Mouse (Mus musculus): Measurements from ENCODE around the gene Cabp2. TPM values are rescaled to one million over a fixed set of nuclear protein-coding genes. Genes with fewer than 3 reads are reported as not detected.

Gene Cabp2
- polyA plus RNA-seq, 1 experiment from 2014 or later = not detected

DNA sequence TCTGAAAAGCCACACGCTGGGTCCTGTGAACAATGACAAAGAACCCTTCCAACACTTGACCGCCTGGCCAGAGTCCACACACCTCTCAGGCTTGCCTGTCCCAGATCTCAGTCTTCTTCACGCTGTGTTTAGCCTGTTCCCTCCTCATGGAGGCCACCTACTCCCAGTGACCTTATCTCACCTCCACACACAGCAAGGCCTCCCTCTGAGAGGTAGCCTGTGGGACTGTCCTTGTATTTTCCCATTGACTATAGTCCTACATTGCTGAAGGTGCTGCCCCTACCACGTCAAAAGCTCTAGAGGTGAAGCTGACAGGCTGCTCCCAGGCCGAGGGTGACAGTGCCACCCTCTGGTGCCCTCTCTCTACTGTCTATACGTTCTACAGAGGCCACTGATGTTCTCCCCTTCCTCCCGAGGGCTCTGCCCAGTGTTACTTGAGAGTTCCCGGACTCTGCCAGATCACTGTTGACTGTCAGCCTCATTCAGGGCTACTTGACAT is 818 bp upstream of the Cabp2 start:
- 50% methylated on average over 8 of the region's 8 CpGs for WGBS (ENCODE audit: insufficient replicate concordance)
- H3K4me1 ChIP-seq (ENCODE audit: control insufficient read depth, insufficient read depth, low read length) = no peaks in the 10 kb centered on the region
- H3K9ac ChIP-seq (ENCODE audit: low read depth, low read length) = no peak overlapping the region
- H3K27ac ChIP-seq (ENCODE audit: low read depth, low read length) = no peak overlapping the region
- H3K36me3 ChIP-seq (ENCODE audit: control insufficient read depth, insufficient read depth, low read length) = no peaks in the 10 kb centered on the region
- no peak overlapping the region for H3K4me3 ChIP-seq (ENCODE audit: low read depth, low read length)
- no peak for ATAC-seq (replicated peaks; ENCODE audit: insufficient number of reproducible peaks, low FRiP score, low TSS enrichment)
- H3K27me3 ChIP-seq (ENCODE audit: control insufficient read depth, insufficient read depth, low read length) = peaks cover 9% of the 10 kb centered on the region; the same call in 1 of the 2 replicates
- H3K4me2 ChIP-seq = no peak overlapping the region
- no peaks in the 10 kb centered on the region for H3K9me3 ChIP-seq (replicated peaks; ENCODE audit: control insufficient read depth, low read length)

DNA sequence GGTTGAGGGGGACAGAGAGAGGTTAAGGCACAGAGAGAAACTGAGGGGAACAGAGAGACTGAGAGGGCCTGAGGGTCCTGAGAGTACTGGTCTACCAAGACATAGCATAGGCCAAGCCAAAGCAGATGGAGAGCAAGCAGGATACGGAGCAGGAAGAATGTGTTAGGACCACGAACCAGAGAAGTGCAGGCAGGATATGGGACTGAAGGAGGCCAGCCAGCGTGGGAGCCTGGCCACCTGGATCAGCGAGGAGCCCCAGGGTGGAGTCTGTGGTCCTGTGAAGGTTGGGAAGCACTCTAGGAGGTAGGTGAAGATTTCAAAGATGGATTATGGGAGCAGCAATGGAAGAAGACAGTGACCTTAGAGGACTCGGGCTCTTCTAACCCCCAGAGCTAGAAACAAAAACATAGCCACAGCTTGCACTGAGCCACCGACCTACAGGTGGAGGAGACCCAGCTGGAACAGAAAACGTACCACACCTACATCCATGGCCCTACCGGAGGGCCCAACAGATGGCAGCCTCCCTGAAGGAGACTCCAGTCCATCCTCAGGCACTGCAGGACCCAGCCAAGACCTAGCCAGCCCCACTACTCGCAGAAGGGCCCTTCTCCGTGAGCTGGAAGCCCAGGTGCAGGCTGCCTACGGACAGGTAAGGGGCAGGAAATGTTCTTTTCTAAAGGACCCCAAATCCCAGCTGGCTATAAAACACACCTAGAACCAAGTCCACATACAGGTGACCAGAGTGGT is 1.0 kb downstream of the Cabp2 start:
- peaks cover 11% of the 10 kb centered on the region; the same call in 1 of the 2 replicates for H3K27me3 ChIP-seq (ENCODE audit: control insufficient read depth, insufficient read depth, low read length)
- H3K36me3 ChIP-seq (ENCODE audit: control insufficient read depth, insufficient read depth, low read length) = no peaks in the 10 kb centered on the region
- 72% methylated on average over 11 of the region's 11 CpGs for WGBS (ENCODE audit: insufficient replicate concordance)
- no peak overlapping the region for H3K4me3 ChIP-seq (ENCODE audit: low read depth, low read length)
- ATAC-seq (replicated peaks; ENCODE audit: insufficient number of reproducible peaks, low FRiP score, low TSS enrichment) = no peak
- no peak overlapping the region for H3K9ac ChIP-seq (ENCODE audit: low read depth, low read length)
- no peaks in the 10 kb centered on the region for H3K9me3 ChIP-seq (replicated peaks; ENCODE audit: control insufficient read depth, low read length)
- H3K27ac ChIP-seq (ENCODE audit: low read depth, low read length) = no peak overlapping the region
- no peaks in the 10 kb centered on the region for H3K4me1 ChIP-seq (ENCODE audit: control insufficient read depth, insufficient read depth, low read length)
- no peak overlapping the region for H3K4me2 ChIP-seq

DNA sequence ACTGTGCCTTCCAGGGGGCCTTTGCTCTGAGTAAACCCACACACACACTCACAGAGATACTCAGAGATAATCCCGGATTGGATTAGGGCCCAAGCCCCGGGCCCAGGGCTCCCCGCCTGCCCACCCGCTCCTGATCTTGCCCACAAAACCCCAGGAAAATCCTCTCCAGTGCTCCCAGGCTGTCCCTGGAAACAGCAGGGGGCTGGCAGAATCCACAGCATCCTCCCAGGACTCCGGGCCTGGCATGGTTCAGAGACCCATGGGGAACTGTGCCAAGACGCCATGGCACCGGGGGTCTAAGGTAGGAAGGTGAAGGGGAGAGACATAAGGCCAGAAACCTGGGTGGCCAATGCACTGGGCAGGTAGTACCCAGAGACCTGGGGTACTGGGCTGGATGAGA is 1.9 kb downstream of the Cabp2 start:
- H3K4me2 ChIP-seq = no peak overlapping the region
- H3K27ac ChIP-seq (ENCODE audit: low read depth, low read length) = no peak overlapping the region
- H3K9me3 ChIP-seq (replicated peaks; ENCODE audit: control insufficient read depth, low read length) = no peaks in the 10 kb centered on the region
- no peak for ATAC-seq (replicated peaks; ENCODE audit: insufficient number of reproducible peaks, low FRiP score, low TSS enrichment)
- no peak overlapping the region for H3K9ac ChIP-seq (ENCODE audit: low read depth, low read length)
- H3K4me1 ChIP-seq (ENCODE audit: control insufficient read depth, insufficient read depth, low read length) = no peaks in the 10 kb centered on the region
- H3K27me3 ChIP-seq (ENCODE audit: control insufficient read depth, insufficient read depth, low read length) = peaks cover 13% of the 10 kb centered on the region; the same call in 1 of the 2 replicates
- no peaks in the 10 kb centered on the region for H3K36me3 ChIP-seq (ENCODE audit: control insufficient read depth, insufficient read depth, low read length)
- H3K4me3 ChIP-seq (ENCODE audit: low read depth, low read length) = no peak overlapping the region
- WGBS (ENCODE audit: insufficient replicate concordance) = 60% methylated on average over 7 of the region's 7 CpGs

DNA sequence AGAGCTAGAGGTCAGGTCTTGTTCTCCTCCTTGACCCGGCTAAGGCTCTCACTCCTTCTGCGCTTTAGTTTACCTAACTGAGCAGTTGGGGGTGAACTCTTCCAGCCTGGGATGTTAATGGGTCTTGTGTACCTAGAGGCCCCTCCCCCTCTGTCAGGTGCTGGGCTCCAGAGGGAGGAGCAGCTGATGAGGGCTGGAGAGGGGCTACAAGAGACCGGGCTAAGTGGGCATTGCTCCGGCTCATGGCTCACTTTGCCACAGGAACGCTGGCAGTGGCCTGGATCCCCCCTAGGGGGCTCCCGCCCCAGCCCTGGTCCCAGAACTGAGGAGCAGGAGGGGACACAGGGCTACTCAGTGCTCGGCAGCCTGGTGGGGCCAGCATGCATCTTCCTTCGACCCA is 2.4 kb downstream of the Cabp2 start:
- H3K27me3 ChIP-seq (ENCODE audit: control insufficient read depth, insufficient read depth, low read length) = peaks cover 14% of the 10 kb centered on the region; the same call in 1 of the 2 replicates
- no peaks in the 10 kb centered on the region for H3K9me3 ChIP-seq (replicated peaks; ENCODE audit: control insufficient read depth, low read length)
- no peak overlapping the region for H3K4me3 ChIP-seq (ENCODE audit: low read depth, low read length)
- 34% methylated on average over 8 of the region's 8 CpGs for WGBS (ENCODE audit: insufficient replicate concordance)
- no peak for ATAC-seq (replicated peaks; ENCODE audit: insufficient number of reproducible peaks, low FRiP score, low TSS enrichment)
- H3K4me2 ChIP-seq = no peak overlapping the region
- H3K4me1 ChIP-seq (ENCODE audit: control insufficient read depth, insufficient read depth, low read length) = no peaks in the 10 kb centered on the region
- no peaks in the 10 kb centered on the region for H3K36me3 ChIP-seq (ENCODE audit: control insufficient read depth, insufficient read depth, low read length)
- no peak overlapping the region for H3K9ac ChIP-seq (ENCODE audit: low read depth, low read length)
- H3K27ac ChIP-seq (ENCODE audit: low read depth, low read length) = no peak overlapping the region

DNA sequence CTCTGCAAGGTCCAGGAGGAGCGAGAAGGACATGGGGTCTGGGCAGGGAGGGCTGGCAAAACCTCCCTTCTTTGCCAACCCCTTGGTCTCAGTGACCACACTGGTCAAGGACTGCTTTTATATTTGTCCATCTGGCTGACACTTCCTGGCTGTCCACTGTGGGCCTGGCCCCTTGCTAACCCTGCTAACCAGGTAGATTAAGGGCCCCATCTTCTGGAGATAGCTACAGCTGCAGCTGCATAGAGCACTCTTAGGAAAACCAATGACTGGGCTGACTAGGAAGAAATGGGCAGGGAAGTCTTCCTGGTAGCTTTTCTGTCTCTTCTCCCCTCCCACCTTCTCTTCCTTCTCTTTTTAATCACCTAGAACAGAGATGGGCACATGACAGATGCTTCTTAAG is 3.6 kb downstream of the Cabp2 start:
- H3K9ac ChIP-seq (ENCODE audit: low read depth, low read length) = no peak overlapping the region
- peaks cover 18% of the 10 kb centered on the region for H3K27me3 ChIP-seq (ENCODE audit: control insufficient read depth, insufficient read depth, low read length)
- no peak overlapping the region for H3K27ac ChIP-seq (ENCODE audit: low read depth, low read length)
- no peaks in the 10 kb centered on the region for H3K4me1 ChIP-seq (ENCODE audit: control insufficient read depth, insufficient read depth, low read length)
- ATAC-seq (replicated peaks; ENCODE audit: insufficient number of reproducible peaks, low FRiP score, low TSS enrichment) = no peak
- WGBS (ENCODE audit: insufficient replicate concordance) = 82% methylated on average over 1 of the region's 1 CpGs
- H3K36me3 ChIP-seq (ENCODE audit: control insufficient read depth, insufficient read depth, low read length) = no peaks in the 10 kb centered on the region
- no peaks in the 10 kb centered on the region for H3K9me3 ChIP-seq (replicated peaks; ENCODE audit: control insufficient read depth, low read length)
- H3K4me3 ChIP-seq (ENCODE audit: low read depth, low read length) = no peak overlapping the region
- no peak overlapping the region for H3K4me2 ChIP-seq

DNA sequence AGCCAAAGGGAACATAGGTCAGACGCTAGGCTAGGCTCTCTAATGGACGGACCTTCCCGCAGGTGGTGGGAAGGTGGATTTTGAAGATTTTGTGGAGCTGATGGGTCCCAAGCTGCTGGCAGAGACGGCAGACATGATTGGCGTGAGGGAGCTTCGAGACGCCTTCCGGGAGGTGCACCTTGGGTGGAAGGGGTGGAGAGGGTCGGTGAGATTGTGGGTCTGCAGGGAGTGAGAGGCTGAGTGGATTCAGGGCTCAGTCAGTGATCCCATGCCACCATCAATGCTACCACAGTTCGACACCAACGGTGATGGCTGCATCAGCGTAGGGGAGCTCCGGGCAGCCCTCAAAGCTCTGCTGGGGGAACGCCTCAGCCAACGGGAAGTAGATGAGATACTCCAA is 4.8 kb downstream of the Cabp2 start:
- Histone ChIP-seq H3K36me3 (ENCODE audit: control insufficient read depth, insufficient read depth, low read length) (no peaks in the 10 kb centered on the region), H3K9me3 (replicated peaks; ENCODE audit: control insufficient read depth, low read length) (no peaks in the 10 kb centered on the region), H3K9ac (ENCODE audit: low read depth, low read length) (no peak overlapping the region), H3K4me3 (ENCODE audit: low read depth, low read length) (no peak overlapping the region), H3K27me3 (ENCODE audit: control insufficient read depth, insufficient read depth, low read length) (peaks cover 18% of the 10 kb centered on the region), H3K4me2 (no peak overlapping the region), H3K4me1 (ENCODE audit: control insufficient read depth, insufficient read depth, low read length) (no peaks in the 10 kb centered on the region), H3K27ac (ENCODE audit: low read depth, low read length) (no peak overlapping the region)
- WGBS (ENCODE audit: insufficient replicate concordance) = 87% methylated on average over 15 of the region's 15 CpGs
- ATAC-seq (replicated peaks; ENCODE audit: insufficient number of reproducible peaks, low FRiP score, low TSS enrichment) = no peak

DNA sequence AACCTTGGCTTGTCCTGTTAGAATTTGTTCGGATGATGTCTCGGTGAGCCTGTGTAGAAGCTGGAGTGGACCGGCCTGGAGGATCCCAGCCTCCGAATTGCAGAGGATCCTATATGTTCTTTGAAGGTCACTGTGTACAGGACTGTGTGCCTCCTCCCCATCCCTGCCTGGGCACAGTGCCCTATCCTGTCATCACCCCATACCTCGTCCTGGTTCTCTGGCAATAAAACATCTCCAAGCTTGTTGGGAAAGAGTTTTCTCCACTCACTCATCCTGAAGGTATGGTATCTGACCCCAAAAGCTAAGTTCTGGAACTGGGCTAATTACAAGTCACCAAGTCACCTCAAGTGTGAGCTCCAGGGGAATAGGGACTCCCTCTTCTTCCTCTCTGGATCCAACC is 5.7 kb downstream of the Cabp2 start:
- Histone ChIP-seq H3K9me3 (replicated peaks; ENCODE audit: control insufficient read depth, low read length) (no peaks in the 10 kb centered on the region), H3K4me2 (no peak overlapping the region), H3K27me3 (ENCODE audit: control insufficient read depth, insufficient read depth, low read length) (peaks cover 16% of the 10 kb centered on the region), H3K9ac (ENCODE audit: low read depth, low read length) (no peak overlapping the region), H3K36me3 (ENCODE audit: control insufficient read depth, insufficient read depth, low read length) (no peaks in the 10 kb centered on the region), H3K4me1 (ENCODE audit: control insufficient read depth, insufficient read depth, low read length) (no peaks in the 10 kb centered on the region), H3K27ac (ENCODE audit: low read depth, low read length) (no peak overlapping the region), H3K4me3 (ENCODE audit: low read depth, low read length) (no peak overlapping the region)
- WGBS (ENCODE audit: insufficient replicate concordance) = 85% methylated on average over 5 of the region's 5 CpGs
- no peak for ATAC-seq (replicated peaks; ENCODE audit: insufficient number of reproducible peaks, low FRiP score, low TSS enrichment)

DNA sequence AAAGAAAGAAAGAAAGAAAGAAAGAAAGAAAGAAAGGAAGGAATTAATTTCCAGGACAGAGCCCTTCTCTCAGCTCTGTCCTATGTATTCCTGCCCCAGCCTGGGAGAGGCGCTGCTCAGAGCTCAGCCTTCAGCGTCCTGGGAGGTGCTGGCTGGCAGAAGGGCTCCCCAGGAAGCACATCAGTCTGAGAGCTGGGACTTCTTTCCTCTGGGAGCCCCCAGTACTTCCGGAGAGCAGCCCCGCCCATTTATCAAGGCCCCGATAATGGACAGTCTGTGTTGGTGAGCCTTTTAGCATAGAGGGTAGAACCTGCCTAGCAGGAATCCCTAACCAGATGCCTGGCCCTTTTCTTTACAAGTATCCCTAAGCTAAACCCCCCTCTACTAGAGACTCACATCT is 6.8 kb downstream of the Cabp2 start:
- Histone ChIP-seq H3K36me3 (ENCODE audit: control insufficient read depth, insufficient read depth, low read length) (no peaks in the 10 kb centered on the region), H3K4me1 (ENCODE audit: control insufficient read depth, insufficient read depth, low read length) (no peaks in the 10 kb centered on the region), H3K27ac (ENCODE audit: low read depth, low read length) (no peak overlapping the region), H3K9me3 (replicated peaks; ENCODE audit: control insufficient read depth, low read length) (no peaks in the 10 kb centered on the region), H3K4me2 (no peak overlapping the region), H3K27me3 (ENCODE audit: control insufficient read depth, insufficient read depth, low read length) (peaks cover 16% of the 10 kb centered on the region), H3K9ac (ENCODE audit: low read depth, low read length) (no peak overlapping the region), H3K4me3 (ENCODE audit: low read depth, low read length) (no peak overlapping the region)
- 31% methylated on average over 5 of the region's 5 CpGs for WGBS (ENCODE audit: insufficient replicate concordance)
- ATAC-seq (replicated peaks; ENCODE audit: insufficient number of reproducible peaks, low FRiP score, low TSS enrichment) = no peak

DNA sequence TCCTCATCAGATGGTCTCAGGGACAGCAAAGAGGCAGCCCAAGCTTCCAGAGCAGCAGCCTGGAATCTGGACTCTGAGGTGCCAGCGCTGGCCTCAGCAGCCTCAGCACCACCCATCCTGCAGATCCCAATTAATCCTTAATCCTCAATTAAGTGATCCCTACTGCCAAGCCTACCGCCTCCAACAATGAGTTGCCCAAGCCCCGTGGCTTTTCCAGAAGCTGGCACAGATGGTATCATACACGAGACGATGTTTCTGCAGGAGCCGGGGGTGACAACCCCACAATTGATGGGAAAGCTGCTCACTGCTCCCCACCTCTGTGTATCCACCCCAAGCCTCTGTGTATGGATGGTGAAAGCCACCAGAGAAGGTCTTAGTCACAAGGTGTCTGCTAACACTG is 7.8 kb downstream of the Cabp2 start:
- no peaks in the 10 kb centered on the region for H3K36me3 ChIP-seq (ENCODE audit: control insufficient read depth, insufficient read depth, low read length)
- H3K9me3 ChIP-seq (replicated peaks; ENCODE audit: control insufficient read depth, low read length) = no peaks in the 10 kb centered on the region
- H3K27me3 ChIP-seq (ENCODE audit: control insufficient read depth, insufficient read depth, low read length) = peaks cover 9% of the 10 kb centered on the region
- H3K27ac ChIP-seq (ENCODE audit: low read depth, low read length) = no peak overlapping the region
- no peak overlapping the region for H3K4me2 ChIP-seq
- ATAC-seq (replicated peaks; ENCODE audit: insufficient number of reproducible peaks, low FRiP score, low TSS enrichment) = no peak
- H3K4me3 ChIP-seq (ENCODE audit: low read depth, low read length) = no peak overlapping the region
- no peak overlapping the region for H3K9ac ChIP-seq (ENCODE audit: low read depth, low read length)
- WGBS (ENCODE audit: insufficient replicate concordance) = 75% methylated on average over 6 of the region's 6 CpGs
- H3K4me1 ChIP-seq (ENCODE audit: control insufficient read depth, insufficient read depth, low read length) = no peaks in the 10 kb centered on the region
